Mouse (Mus musculus) thymus, adult 2 months (tissue): Measurements from ENCODE around the gene Krt33a.

Experiments
- CTCF ChIP-seq: fragments of 200-500 bp; IDR thresholded peaks from 2 replicates; pipeline ENCODE4 v1.5.1; 2012; ENCODE audit warnings: mild to moderate bottlenecking, control low read depth, low read length, moderate library complexity, borderline replicate concordance; ENCODE audit not compliant: control insufficient read depth, poor library complexity, insufficient read depth; ENCODE audit errors: extremely low read depth
- POLR2A ChIP-seq: fragments of 200-500 bp; IDR thresholded peaks from 2 replicates; pipeline ENCODE4 v1.6.1; 2012; ENCODE audit warnings: mild to moderate bottlenecking, low read length, control low read depth, moderate library complexity; ENCODE audit not compliant: control insufficient read depth, poor library complexity, insufficient read depth; ENCODE audit errors: extremely low read depth

GRCm38 (mm10) chr11:99990571-99990970 is 25.4 kb downstream of the Krt33a start:
- TF ChIP-seq CTCF, result no peak
- no peak for TF ChIP-seq POLR2A
